Mouse (Mus musculus) frontal cortex, postnatal 10 days (tissue): ENCODE measurements around the gene Scn11a.

Source experiments
- DNase-seq, 2 experiments: peaks; one replicate each; pipeline ENCODE4 v3.0.0; 2022; ENCODE audit warnings: low spot score in 2 of 2, mixed read lengths in 1 of 2

Gene Scn11a

DNA sequence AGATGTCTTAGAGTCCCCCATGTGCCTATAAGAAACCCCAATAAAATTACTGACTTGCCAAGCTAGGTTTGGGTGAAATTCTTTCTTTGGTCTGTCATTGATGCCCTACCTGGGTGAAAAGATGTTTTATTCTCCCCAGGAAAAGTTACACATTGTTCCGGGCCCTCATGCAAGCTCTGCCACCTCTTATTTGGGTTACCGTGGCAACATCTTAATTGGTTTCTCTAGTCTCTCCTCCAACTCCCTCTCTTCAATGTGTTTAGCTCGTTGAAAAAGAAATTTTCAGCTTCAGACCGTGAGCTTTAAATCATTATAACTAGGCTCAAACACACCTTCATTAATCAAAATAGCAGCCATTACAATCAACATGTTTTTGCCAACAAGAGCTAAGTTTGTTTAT is 28.5 kb downstream of the Scn11a start:
- DNase-seq = no peak

DNA sequence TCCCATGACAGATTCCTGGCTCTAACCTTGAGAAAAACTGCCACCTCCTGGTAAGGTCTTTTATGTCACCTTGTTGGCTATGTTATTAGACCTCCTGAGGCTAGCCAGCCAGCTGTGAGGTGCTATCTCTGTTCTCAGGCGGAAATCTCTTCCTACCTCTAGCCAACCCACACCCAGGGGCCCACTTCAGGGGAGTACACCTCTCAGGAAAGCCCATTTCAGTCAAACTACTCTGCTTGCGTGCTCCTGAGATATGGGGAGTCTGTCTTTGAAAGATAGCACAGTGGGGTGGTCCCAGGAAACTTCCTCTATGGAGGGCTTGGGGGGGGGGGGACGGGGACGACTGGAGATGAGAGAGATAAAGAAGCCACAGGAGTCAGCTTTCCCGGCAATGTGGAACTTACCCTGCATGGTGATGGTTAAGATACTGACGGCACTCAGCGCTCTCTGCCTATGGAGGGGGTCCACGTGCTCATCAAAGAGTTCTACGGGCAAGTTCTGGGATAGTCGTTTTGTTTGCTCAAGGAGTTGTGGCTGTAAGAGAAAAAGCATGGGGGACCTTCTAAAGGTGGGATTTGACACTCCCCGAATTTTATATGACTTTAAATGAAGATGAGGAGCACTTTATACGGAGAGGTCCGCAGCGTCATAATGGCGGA is 29.9 kb downstream of the Scn11a start:
- no peak for DNase-seq

DNA sequence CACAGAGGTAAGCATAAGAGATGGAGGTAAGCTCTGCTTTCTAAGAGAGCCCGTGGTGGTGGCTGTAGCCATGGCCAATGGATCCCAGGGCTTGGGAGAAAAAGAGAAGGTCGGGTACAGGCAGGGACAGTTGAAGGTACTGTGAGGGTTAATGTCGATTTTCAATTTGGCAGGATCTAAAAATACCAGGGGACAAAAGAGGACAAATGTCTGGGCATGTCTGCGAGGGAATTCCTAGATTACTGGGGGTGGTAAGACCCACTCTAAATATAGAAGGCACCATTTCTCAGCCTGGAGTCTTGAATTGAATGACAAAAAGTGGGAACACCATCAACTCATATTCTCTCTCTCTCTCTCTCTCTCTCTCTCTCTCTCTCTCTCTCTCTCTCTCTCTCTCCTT is 30.8 kb downstream of the Scn11a start:
- DNase-seq = no peak

DNA sequence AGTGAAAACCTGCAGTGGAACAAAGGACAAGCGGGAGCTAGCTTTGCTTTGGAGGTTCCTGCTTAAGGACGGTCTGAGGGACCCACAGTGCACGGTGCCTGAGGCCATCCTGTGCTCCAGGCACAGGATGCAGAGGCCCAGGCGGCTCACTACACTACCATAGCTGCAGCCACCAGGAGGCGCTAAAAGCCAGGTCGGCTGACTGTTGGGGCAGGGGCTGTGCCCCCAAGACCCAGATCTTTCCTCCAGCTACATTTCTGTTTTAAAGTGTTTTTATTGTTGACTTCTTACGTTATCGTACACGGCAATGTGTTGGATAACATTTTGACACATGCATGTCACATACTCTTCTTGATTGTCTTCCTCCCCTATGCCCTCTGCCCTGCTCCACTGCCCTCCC is 32.8 kb downstream of the Scn11a start:
- no peak for DNase-seq

DNA sequence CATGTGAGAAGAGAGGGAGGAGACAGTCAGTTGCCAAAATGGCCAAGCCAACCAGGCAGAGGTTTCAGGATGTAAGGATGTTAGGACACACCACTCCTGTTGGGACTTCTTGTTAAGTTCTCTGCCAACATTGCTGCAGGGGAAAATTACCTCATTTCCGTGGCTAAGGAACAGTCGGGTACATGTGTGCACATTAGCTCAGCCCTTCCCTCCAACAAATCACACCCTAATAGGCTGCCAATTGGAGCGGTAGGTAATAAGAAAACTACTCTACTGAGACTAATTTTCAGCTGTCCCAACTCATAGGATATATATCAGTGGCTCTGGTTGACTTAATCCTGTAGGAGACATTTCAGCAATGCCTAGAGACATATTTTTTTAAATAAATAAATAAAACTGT is 44.4 kb downstream of the Scn11a start:
- no peak for DNase-seq

DNA sequence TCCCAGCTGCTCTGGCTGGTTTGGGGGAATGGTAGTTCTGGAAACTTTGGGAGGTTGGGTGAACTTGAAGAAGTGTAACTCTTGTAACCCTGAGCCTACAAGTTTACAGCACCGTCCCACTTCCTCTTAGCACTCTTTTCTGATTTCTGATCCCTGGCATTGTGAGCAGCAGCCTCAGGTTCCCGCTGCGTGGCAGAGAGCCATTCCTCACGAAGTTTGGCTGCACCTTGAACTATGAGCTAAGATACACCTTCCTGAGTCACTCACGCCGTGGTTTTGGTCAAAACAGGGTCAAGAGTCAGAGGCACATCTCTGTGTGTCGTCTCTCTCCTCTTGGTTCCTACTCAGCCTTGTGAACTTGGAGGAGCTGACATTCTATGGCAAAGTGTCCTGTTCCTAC is 48.6 kb downstream of the Scn11a start:
- DNase-seq = no peak

DNA sequence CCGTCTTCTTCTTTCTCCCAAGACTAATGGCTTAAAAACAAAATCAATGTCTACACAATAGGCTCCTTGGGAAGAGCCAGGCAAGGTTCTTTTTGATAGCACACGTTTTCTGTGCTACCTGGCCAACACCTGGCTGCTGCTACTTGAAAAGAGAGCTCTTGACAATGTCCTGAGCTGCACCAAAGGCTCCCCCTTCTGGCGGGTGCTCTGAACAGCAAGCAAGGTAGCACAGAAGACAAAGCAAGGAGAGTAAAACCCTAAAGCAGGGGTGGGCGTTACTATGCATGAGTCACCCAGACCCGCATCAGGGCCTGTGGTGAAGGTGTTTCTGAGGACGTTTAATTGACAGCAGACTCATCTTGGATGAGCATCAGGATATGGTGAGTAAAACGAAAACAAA is 56.7 kb downstream of the Scn11a start:
- no peak for DNase-seq

DNA sequence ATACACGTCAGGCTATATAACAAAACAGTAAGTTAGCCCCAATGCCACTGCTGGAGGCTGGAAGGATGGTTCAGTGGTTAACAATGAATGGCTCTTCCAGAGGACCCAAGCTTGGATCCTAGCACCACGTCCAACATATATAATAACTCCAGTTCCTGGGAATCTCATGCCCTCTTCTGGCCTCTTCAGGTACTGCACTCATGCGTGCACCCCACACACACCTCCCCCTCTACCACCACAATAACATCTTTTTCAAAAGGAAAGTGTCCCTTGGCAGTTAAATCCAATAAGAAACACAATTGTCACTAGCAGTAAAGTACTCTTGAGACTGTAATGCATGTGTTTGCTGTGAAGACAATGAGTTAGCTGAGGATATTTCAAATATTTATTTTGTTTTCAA is 65.0 kb downstream of the Scn11a start:
- DNase-seq = no peak

DNA sequence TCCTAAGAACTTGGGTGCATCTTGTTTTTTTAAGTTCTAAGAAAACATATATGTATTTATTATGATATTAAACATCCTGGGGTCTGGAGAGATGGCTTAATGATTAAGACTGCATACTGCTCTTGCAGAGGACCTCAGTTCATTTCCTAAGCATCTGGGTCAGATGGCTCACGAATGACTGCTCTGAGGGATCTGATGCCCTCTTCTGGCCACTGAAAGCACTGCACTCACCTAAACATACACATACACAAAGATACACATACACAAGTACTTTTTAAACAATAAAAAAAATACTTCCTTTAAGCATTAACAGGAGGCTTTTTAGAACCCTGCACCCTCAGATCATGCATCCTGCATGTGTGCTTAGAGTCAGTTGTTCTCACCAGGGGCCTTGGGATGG is 65.8 kb downstream of the Scn11a start:
- DNase-seq = no peak

DNA sequence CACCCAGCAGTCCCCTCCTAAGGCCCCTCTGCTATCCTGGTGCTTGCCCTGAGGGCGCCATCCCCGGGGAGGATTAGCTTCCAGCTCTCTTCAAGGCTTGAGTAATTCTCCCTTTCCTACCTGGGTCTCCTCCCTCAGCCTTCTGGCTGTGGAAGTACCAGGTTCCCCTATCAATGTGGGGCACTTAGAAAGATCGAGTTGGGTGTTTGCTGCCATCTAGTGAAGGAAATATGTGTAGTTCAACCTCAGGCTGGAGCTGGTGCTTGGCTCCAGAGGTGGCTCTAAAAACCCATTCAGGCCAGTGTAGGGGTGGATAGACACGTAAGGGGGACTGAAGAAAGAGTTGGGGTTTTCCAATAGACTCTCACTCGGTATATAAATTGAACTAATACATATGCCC is 73.7 kb downstream of the Scn11a start:
- peak in 1 of 2 experiments; percentile 22 for DNase-seq

DNA sequence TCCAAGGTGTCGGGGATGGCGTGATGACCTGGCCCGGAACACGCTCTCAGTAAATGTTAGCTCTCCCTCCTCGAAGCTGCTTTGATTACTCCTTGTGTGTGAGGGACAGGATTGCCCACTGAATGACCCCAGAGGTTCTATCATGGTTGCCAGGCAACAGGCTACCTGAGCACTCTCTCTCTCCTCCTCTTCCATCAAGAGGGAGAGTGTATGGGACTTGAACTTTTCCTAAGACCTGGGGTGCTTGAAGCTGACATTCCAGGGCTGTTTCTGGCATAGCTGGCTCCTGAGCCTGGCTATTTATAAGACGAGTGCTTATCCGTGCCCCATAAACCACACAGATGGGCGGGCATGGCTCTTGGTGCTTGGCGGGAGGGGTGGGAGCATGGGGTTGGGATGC is 76.1 kb downstream of the Scn11a start:
- no peak for DNase-seq

DNA sequence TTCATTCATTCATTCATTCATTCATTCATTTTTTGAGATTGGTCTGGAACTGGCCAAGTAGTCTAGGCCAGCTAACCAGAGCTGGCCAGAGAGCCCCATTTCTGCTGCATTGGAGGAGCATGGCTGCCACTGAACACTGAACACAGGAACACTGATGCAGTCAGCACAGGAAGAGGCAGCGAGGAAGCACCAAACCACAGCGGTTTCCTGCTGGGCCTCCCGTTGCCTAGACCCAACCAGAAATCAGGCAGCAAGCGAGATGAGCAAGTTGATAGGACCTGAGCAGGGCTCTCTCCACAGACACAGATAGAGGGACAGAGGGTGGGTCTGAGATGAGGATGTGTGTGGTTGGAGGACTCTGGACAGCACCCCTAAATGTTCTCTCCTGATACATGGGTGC is 81.4 kb downstream of the Scn11a start:
- no peak for DNase-seq

DNA sequence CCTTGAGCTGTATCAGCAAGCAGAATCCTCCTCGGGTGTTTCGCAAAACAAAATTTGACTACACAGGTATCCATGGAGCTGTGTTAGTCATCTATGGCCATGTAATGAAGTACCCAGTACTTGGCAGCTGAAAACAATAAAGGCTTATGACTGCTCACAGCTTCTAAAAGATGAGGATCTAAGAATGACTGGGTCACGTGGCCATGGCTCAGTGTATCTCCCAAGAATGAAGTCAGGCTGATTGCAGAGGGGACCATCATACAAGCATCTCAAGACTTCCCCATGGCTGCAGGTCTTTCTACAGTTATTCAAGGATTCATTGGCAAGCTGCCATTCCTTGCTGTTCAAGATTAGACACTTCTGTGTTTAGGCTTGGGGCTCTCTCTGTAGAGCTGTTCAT is 81.9 kb downstream of the Scn11a start:
- no peak for DNase-seq

DNA sequence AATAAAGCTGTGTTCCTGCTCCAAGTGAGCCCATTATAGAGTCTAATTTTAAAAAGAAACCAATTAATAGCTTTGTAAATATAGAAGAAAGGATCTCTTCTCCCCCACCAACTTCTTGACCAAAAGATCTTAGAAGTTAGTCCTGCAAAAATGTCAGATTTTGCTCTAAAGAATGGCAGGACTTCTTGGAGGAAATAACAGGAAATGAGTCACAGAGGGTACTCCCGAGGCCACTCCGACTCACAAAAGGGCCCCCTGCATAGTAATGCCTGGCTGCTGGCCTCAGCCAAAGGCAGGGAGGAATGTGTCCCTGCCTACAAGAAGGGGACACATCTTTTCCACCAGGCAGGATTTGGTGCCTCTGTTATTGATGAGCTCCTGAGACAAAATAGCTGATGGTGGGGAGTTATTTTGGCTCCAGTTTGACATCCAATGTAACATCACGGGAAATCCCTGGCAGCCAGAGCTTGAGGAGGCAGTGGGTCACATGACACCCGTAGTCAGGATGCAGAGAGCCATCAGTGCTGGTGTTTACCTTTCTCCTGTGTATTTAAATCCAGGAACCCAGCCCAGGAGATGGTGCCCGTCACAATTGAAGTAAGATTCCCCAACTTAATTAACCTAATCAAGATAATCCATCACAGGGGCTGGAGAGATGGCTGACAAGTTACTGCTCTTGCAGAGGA is 84.0 kb downstream of the Scn11a start:
- DNase-seq = no peak

DNA sequence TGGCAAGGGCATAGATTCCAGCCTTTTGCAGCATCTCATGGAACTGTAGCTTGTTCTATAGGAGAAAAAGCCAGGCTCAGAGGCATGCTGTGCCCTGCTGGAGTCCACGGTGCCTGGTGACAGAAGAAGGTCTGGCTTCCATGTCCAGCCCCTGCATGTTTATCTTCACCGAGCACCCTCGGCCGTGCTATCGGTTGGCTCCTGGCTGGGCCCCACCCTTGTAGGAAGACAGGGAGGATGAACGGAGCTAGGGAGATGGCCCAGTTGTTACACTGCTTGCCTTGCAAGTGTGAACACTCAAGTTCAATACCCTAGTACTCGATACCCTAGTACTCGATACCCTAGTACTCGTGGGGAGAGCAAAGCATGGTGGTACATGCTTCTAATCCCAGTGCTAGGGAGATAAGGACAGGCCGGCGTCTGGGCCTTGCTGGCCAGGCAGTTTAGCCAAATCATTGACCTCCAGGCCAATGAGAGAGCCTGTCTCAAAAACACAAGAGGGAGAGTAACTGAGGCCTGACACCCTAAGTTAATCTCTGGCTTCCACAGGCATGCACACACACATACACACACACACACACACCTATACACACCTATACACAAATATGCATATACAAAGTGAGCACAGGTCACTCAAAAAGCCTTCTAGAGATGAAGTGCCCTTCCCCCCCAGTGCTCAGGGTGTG is 96.7 kb downstream of the Scn11a start:
- DNase-seq = no peak

DNA sequence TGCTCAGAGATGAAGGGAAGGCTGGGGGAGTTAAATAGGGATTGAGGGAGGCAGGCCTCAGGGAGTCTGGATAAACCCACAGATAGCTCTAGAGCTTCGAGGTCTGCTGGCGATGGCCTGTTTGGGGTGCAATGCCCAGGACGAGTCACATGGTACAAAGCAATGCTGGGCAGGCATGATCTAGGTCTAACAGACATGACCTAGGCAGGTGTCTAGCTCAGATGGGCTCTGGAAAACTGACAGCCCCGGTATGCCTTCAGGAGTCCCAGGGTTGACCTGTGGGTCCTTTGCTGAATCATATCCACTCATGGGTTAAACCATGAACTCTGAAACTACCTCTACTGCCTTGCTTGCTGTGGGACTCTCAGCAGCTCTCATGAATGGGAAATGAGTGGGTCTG is 98.3 kb downstream of the Scn11a start:
- no peak for DNase-seq

DNA sequence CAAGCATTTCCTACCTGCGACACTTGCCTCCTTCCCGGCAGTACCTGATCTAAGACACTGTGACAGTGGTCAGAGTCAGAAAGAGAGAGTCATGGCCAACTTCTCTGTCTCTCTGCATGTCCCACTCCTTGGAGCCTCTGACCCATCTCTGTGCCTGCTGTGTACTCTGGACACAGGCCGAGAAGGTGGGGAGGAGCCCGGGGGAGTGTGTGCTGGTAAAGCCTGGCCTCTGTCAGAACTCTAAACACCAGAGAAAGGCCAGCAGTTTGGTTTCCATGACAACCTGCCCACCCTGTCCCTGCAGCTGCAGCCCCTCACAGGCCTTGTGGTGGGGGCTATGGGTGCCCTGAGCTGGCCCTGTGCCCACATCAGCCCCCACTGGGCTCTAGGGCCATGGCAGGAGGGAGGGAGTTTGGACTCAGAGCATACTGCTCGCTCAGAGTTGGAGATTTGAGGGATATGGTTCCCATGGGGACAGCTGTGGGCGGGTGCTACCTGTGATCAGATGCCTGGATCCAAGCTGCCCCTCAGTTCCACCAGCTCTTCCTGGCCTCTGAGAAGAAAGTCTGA is 99.9 kb downstream of the Scn11a start:
- DNase-seq = no peak

DNA sequence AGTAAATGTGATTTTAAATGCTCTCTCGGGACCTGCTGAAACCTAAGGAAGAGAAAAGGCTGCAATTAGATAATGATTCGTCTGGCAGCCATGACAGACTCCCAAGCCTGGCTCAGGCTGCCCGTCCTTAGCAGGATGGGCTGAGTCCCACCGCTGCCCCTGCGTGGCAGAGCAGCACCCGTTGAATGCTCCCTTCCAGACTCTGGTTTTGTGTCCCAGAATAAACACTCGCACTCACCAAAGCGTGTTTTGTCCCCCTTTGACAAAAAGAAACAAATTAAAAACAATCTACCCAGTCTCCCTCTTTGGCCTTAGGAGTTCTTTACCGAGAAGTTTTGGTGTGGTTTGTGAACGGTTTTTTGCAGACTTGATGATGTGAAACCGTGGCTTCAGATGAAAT is 106.0 kb downstream of the Scn11a start, which contains the start of gene Scn10a:
TSS of gene Scn10a (minus strand) at position 101 of the 400 bp plus-strand sequence.
- no peak for DNase-seq

DNA sequence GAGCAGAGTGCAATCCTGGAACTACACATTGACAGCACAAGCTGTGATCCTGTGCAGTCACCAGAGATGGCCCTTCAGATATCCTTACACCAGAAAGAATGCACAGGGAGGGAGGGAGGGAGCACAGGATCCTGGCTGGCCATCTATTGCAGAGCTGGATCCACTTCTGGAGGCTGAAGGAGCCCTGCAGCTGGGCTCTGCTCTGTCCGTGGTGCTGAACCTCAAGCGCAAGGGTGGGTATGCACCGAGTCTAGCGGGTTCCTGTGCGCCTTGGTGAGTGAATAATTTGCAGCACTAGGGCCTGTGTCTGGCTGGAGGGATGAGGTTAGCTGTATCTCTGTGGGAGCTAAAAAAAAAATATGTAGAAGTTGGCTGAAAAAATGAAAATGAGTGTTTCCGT is 118.6 kb downstream of the Scn11a start:
- peak in 1 of 2 experiments; percentile 17 for DNase-seq
